Mouse (Mus musculus) lung, embryonic 16.5 days (tissue): ENCODE measurements around the gene Mettl26. TPM values are rescaled to one million over a fixed set of nuclear protein-coding genes. Genes with fewer than 3 reads are reported as not detected.

Source experiments
- ATAC-seq: fragments of 200-750 bp; cut with Nextera tagmentation; 2 replicates; pipeline ENCODE4 v1.8.0; 2017; ENCODE audit warnings: low read depth, mild to moderate bottlenecking, moderate library complexity
- H3K27ac ChIP-seq: fragments of 300-500 bp; sonication (generic); 2 replicates; pipeline ENCODE4 v1.5.1; 2014; ENCODE audit warnings: mild to moderate bottlenecking, control low read depth, low read length
- H3K27me3 ChIP-seq: fragments of 300-500 bp; sonication (generic); 2 replicates; pipeline ENCODE4 v1.6.1; 2014; ENCODE audit warnings: low read depth, low read length, mixed read lengths; ENCODE audit not compliant: control insufficient read depth, insufficient read depth
- H3K36me3 ChIP-seq: fragments of 300-500 bp; sonication (generic); 2 replicates; pipeline ENCODE4 v1.6.1; 2014; ENCODE audit warnings: low read length; ENCODE audit not compliant: control insufficient read depth, insufficient read depth
- H3K4me1 ChIP-seq: fragments of 300-500 bp; sonication (generic); replicated peaks from 2 replicates; pipeline ENCODE4 v1.6.1; 2014; ENCODE audit warnings: low read length, mixed read lengths; ENCODE audit not compliant: control insufficient read depth, insufficient read depth
- H3K4me2 ChIP-seq: fragments of 300-500 bp; sonication (generic); 2 replicates; pipeline ENCODE4 v1.6.1; 2014; ENCODE audit warnings: low read depth, low read length, control low read depth
- H3K4me3 ChIP-seq: fragments of 300-500 bp; sonication (generic); 2 replicates; pipeline ENCODE4 v1.5.1; 2014; ENCODE audit warnings: mild to moderate bottlenecking, low read length, control low read depth
- H3K9ac ChIP-seq: fragments of 300-500 bp; sonication (generic); 2 replicates; pipeline ENCODE4 v1.6.1; 2014; ENCODE audit warnings: low read length, control low read depth
- H3K9me3 ChIP-seq: fragments of 300-500 bp; sonication (generic); 2 replicates; pipeline ENCODE4 v1.6.1; 2016; ENCODE audit warnings: low read length; ENCODE audit not compliant: control insufficient read depth
- WGBS: fragments of 180-500 bp; shearing (Covaris S2); extraction: QIAGEN DNeasy Blood & Tissue Kit; methylation state at CpG from one replicate; pipeline ENCODE4 v1.1.7; 2014; 5-methylcytosine and 5-hydroxymethylcytosine counted together
- polyA plus RNA-seq: library from polyadenylated mRNA; unstranded; fragments of >200 nt; fragmentation: Nextera tagmentation; extraction: Ambion mirVana; gene quantifications from 2 replicates; pipeline ENCODE4 v1.2.1, GENCODE M21; 2015

Gene Mettl26
- polyA plus RNA-seq, 1 experiment from 2014 or later = 54.2 TPM

- no peaks in the 10 kb centered on the region for H3K9me3 ChIP-seq
- H3K4me3 ChIP-seq = no peak overlapping the region
- peaks cover 6% of the 10 kb centered on the region; the same call in 1 of the 2 replicates for H3K36me3 ChIP-seq
- peaks cover 17% of the 10 kb centered on the region for H3K4me1 ChIP-seq
- H3K27ac ChIP-seq = no peak overlapping the region
- WGBS = 77% methylated on average over 14 of the region's 14 CpGs
- no peak for ATAC-seq
- no peak overlapping the region for H3K4me2 ChIP-seq
- H3K9ac ChIP-seq = no peak overlapping the region
- no peaks in the 10 kb centered on the region for H3K27me3 ChIP-seq
These were observed 38.5 kb downstream of the Mettl26 start for GRCm38 (mm10) chr17:25913186-25913876.

- Histone ChIP-seq H3K27ac (no peak overlapping the region), H3K4me2 (no peak overlapping the region)
- WGBS = 42% methylated on average over 1 of the region's 1 CpGs
These were observed 39.0 kb downstream of the Mettl26 start for GRCm38 (mm10) chr17:25913877-25914275.

GRCm38 (mm10) chr17:25914295-25914694 lies 39.4 kb downstream of the Mettl26 start:
- Histone ChIP-seq H3K27ac (no peak overlapping the region), H3K4me1 (peaks cover 23% of the 10 kb centered on the region), H3K9ac (no peak overlapping the region), H3K4me2 (no peak overlapping the region), H3K27me3 (no peaks in the 10 kb centered on the region), H3K4me3 (no peak overlapping the region), H3K36me3 (peaks cover 6% of the 10 kb centered on the region; the same call in 1 of the 2 replicates), H3K9me3 (no peaks in the 10 kb centered on the region)
- no peak for ATAC-seq
- WGBS = 75% methylated on average over 4 of the region's 4 CpGs

More at GRCm38 (mm10) chr17:25913877-25914275, 39.0 kb downstream of the Mettl26 start:
- no peak for ATAC-seq
- Histone ChIP-seq H3K36me3 (peaks cover 6% of the 10 kb centered on the region; the same call in 1 of the 2 replicates), H3K27me3 (no peaks in the 10 kb centered on the region), H3K4me3 (no peak overlapping the region), H3K9me3 (no peaks in the 10 kb centered on the region), H3K9ac (no peak overlapping the region), H3K4me1 (peaks cover 22% of the 10 kb centered on the region)

- Histone ChIP-seq H3K4me2 (no peak overlapping the region), H3K4me3 (no peak overlapping the region), H3K27me3 (no peaks in the 10 kb centered on the region), H3K4me1 (peaks cover 27% of the 10 kb centered on the region), H3K9ac (no peak overlapping the region), H3K9me3 (no peaks in the 10 kb centered on the region), H3K27ac (no peak overlapping the region), H3K36me3 (peaks cover 6% of the 10 kb centered on the region; the same call in 1 of the 2 replicates)
- 72% methylated on average over 8 of the region's 8 CpGs for WGBS
- no peak for ATAC-seq
These were observed 42.2 kb downstream of the Mettl26 start for GRCm38 (mm10) chr17:25916931-25917647.

- peak overlapping the region; percentile 95 for H3K9ac ChIP-seq
- peaks cover 27% of the 10 kb centered on the region for H3K4me1 ChIP-seq
- 82% methylated on average over 9 of the region's 9 CpGs for WGBS
- H3K9me3 ChIP-seq = no peaks in the 10 kb centered on the region
- H3K4me3 ChIP-seq = peak overlapping the region; percentile 98
- ATAC-seq = no peak
- H3K4me2 ChIP-seq = peak overlapping the region; percentile 94
- H3K36me3 ChIP-seq = peaks cover 6% of the 10 kb centered on the region; the same call in 1 of the 2 replicates
- no peak overlapping the region for H3K27ac ChIP-seq
- H3K27me3 ChIP-seq = no peaks in the 10 kb centered on the region
These were observed 43.3 kb downstream of the Mettl26 start for GRCm38 (mm10) chr17:25918037-25918750.

GRCm38 (mm10) chr17:25919144-25919785 lies 44.4 kb downstream of the Mettl26 start, which contains the start of gene Rab40c:
Gene Rab40c, minus strand, starts transcription at chr17:25919727.
- Histone ChIP-seq H3K9ac (peak within 1 kb of the TSS; percentile 95), H3K4me1 (peaks cover 22% of the 10 kb centered on the region), H3K27me3 (no peaks in the 10 kb centered on the region), H3K9me3 (no peaks in the 10 kb centered on the region), H3K36me3 (peaks cover 6% of the 10 kb centered on the region; the same call in 1 of the 2 replicates), H3K4me3 (peak within 1 kb of the TSS; percentile 98), H3K27ac (peak within 1 kb of the TSS; percentile 95), H3K4me2 (peak within 1 kb of the TSS; percentile 94)
- 0% methylated on average over 50 of the region's 78 CpGs for WGBS
- ATAC-seq = no peak

- H3K4me2 ChIP-seq = peak overlapping the region; percentile 82
- ATAC-seq = peak; percentile 97
- WGBS = under 1% methylated on average over 38 of the region's 40 CpGs
- no peaks in the 10 kb centered on the region for H3K27me3 ChIP-seq
- H3K27ac ChIP-seq = peak overlapping the region; percentile 95
- H3K4me3 ChIP-seq = peak overlapping the region; percentile 98
- H3K36me3 ChIP-seq = peaks cover 6% of the 10 kb centered on the region; the same call in 1 of the 2 replicates
- H3K9ac ChIP-seq = peak overlapping the region; percentile 85
- no peaks in the 10 kb centered on the region for H3K9me3 ChIP-seq
- H3K4me1 ChIP-seq = peaks cover 16% of the 10 kb centered on the region
These were observed 45.1 kb downstream of the Mettl26 start for GRCm38 (mm10) chr17:25919786-25920642.

GRCm38 (mm10) chr17:25922120-25922519 lies 47.2 kb downstream of the Mettl26 start:
- H3K9me3 ChIP-seq = no peaks in the 10 kb centered on the region
- peaks cover 16% of the 10 kb centered on the region for H3K4me1 ChIP-seq
- WGBS = 52% methylated on average over 5 of the region's 5 CpGs
- H3K4me2 ChIP-seq = no peak overlapping the region
- H3K36me3 ChIP-seq = peaks cover 10% of the 10 kb centered on the region
- H3K27me3 ChIP-seq = no peaks in the 10 kb centered on the region
- H3K27ac ChIP-seq = no peak overlapping the region
- H3K9ac ChIP-seq = no peak overlapping the region
- no peak overlapping the region for H3K4me3 ChIP-seq
- no peak for ATAC-seq
